Mouse (Mus musculus) ES-E14 (cell line): ENCODE measurements around the gene Cdh22.

Experiments
- CHD2 ChIP-seq: IDR thresholded peaks from 2 replicates; pipeline ENCODE4 v1.6.1; 2014; ENCODE audit warnings: mild to moderate bottlenecking, low read depth, low read length, inconsistent platforms
- HCFC1 ChIP-seq: IDR thresholded peaks from 2 replicates; pipeline ENCODE4 v1.6.1; 2012; ENCODE audit warnings: low read length, inconsistent platforms, borderline replicate concordance; ENCODE audit not compliant: insufficient read depth
- MAFK ChIP-seq: IDR thresholded peaks from 2 replicates; pipeline ENCODE4 v1.6.1; 2014; ENCODE audit warnings: mild to moderate bottlenecking, low read depth, low read length, inconsistent platforms; ENCODE audit not compliant: insufficient read depth
- ZC3H11A ChIP-seq: IDR thresholded peaks from 2 replicates; pipeline ENCODE4 v1.6.1; 2012; ENCODE audit warnings: low read depth, mild to moderate bottlenecking, inconsistent platforms, low read length, borderline replicate concordance
- ZNF384 ChIP-seq: IDR thresholded peaks from 2 replicates; pipeline ENCODE4 v1.6.1; 2012; ENCODE audit warnings: low read depth, low read length, inconsistent platforms

GRCm38 (mm10) chr2:165090650-165091049 is 144.0 kb downstream of the Cdh22 start, which contains the start of gene 1700025C18Rik:
- no peak for TF ChIP-seq ZNF384
- TF ChIP-seq ZC3H11A, result no peak
- no peak for TF ChIP-seq MAFK
- no peak for TF ChIP-seq CHD2
- TF ChIP-seq HCFC1, result no peak
